Mouse (Mus musculus) hindlimb bud, embryonic 11.5 days (tissue): ENCODE results near the gene Cpt1c.
A peak's percentile ranks its signal among the peaks of the same experiment; 100 is the strongest.

Source experiments
- DNase-seq: peaks from one replicate; pipeline ENCODE4 v3.0.0-alpha.2; 2012; ENCODE audit warnings: low read depth, low spot score; ENCODE audit errors: extremely low spot score

Gene Cpt1c

GRCm38 (mm10) chr7:44965975-44966374, 8.7 kb downstream of the Cpt1c start:
- DNase-seq: no peak

- DNase-seq: no peak
Measured at GRCm38 (mm10) chr7:44964990-44965389, 9.7 kb downstream of the Cpt1c start.

- no peak for DNase-seq
Measured at GRCm38 (mm10) chr7:44962831-44963230, 11.8 kb downstream of the Cpt1c start.

DNA sequence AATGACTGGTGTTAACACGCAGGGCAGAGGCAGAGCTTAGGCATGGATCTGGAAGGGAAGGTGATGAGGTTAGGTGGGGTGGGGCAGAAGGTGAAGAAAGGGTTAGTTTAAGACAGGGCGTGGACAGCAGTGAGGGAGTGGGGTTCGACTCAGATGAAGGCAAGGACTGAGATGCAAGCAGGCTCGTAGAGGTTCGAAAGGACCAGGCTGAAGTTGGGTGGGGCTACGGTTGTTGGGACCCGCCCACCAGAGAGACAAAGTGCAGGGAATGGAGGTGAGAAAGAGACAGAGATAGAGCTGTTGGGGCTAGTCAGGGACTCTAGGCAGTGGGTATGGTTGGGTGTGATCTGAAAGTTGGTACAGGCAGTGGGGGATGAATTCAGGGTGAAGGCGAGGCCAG, 12.3 kb downstream of the Cpt1c start:
- DNase-seq: no peak

DNA sequence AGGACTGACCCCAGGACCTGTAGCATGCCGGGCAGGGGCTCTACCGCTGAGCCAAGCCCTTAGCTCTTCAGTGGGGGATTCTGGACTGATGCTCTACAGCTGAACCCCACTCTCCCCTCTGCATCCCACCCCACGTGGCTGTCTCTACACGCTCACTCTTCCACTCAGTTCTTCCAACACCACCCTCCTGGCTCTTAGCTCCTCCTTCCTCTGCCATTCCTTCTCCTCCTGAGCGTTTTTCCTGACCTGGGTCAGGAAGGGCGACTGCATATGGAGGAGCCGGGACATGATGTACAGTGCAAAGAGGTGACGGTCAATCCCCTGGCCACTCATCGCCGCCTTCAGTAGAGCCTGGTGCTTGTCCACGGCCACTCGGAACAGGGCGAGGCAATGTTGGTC, 14.1 kb downstream of the Cpt1c start:
- no peak for DNase-seq

DNA sequence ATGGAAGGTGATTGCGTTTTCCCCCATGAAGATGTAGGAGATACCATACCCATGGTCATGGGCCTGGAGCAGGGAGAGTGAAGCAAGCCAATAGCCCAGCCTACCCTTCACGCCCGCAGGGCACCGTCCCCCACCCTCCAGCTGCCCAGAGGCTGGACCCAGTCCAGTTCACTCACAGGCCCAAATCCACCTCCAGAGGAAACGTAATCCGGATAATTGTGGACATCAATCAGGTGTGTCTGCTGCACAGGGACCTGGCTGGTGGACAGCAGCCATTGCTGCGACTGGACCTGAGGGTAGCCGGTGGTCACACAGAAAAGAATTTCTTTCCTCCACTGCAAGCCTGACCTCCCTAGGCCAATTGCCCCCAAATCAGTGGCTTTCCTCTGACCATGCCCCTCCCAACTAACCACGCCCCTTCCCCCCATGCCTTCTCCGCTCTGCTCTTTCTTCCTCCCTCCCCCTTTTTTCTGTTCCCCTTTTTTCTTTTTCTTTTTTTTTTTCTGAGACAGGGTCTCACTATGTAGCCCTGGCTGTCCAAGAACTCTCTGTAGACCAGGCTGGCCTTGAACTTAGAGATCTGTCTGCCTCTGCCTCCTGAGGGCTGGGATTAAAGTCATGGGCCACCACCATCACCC, 14.7 kb downstream of the Cpt1c start:
- DNase-seq: no peak

- no peak for DNase-seq
Measured at GRCm38 (mm10) chr7:44959281-44959680, 15.4 kb downstream of the Cpt1c start.

DNA sequence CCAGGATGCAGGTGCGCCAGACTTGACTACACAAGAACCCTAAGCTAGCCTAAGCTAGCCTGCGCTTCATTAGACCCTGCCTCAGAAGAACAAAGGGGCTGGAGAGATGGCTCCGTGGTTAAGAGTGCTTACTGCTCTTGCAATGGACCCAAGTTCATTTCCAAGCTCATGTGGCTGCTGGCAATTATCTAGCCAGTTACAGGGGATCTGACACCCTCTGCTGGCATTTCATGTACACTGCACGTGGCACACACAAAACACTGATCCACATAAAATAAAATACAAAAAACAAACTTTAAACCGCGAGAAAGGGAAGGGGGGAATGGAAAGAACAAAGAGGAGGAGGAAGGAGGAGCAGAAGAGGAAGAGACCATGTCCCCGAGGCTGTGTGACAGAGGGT, 16.4 kb downstream of the Cpt1c start:
- DNase-seq: no peak

DNA sequence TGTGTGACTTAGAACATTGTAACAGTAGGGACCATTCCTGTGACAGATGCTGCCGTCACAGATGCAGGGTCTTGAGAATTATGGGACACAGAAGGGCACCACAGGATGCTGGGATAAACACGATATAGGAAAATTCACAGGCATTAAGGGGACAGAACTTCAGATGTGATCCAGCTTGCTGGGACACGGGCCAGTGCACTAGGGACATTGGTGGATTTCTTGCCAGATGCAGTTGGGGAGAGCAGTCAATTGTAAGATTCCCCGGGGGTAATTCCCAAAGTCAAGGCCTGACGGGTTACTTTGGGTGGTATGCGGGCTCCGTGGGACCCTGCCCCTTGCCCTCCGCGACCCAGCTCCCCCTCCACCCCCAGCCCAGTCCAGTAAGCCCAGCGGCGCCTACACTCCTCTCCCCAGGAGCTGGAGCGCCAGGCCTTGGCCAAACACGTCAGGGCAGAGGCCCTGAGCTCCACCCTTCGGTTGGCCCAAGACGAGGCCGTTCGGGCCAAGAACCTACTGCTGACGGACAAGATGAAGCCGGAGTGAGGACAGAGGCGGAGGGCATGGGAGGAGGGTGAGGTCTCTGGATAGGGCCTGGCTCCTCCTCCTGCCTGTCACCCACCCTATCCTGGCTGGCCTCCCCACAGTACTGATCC, 17.3 kb downstream of the Cpt1c start:
- DNase-seq: no peak

- no peak for DNase-seq
Measured at GRCm38 (mm10) chr7:44956266-44956665, 18.4 kb downstream of the Cpt1c start.

GRCm38 (mm10) chr7:44955628-44956027, 19.0 kb downstream of the Cpt1c start:
- no peak for DNase-seq

DNA sequence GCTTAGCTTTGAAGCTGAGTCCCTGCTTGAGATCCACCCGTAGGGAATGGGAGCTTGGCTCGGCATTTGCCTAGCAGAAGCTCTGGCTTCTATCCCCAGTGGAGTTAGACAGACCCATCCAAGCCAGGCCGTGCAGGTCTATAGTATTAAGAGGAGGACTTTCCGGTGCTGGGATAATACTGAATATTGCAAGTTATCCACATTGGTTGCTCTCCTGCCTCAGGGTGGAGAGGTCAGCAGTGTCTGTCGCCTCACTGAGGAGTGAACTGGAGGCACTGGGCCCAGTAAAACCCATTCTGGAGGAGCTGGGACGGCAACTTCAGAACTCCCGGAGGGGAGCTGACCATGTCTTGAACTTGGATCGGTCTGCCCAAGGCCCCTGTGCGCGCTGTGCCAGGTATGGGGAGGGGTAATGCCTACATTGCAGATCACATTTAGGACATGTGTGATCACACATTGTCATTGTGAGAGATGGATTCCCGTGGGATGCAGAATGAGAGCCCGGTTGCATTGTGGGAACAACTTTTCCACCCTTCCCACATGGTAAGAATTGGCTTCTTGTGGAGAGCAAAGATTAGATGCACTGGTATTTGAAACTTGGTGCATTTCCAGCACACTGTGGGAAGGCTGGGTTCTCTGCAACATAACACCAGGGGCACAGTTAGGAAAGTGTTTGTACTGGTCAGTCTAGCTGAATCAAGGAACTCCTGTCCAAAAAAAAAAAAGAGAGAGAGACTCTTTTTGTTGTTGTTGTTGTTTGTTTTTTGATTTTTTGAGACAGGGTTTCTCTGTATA, 20.4 kb downstream of the Cpt1c start:
- DNase-seq: no peak

DNA sequence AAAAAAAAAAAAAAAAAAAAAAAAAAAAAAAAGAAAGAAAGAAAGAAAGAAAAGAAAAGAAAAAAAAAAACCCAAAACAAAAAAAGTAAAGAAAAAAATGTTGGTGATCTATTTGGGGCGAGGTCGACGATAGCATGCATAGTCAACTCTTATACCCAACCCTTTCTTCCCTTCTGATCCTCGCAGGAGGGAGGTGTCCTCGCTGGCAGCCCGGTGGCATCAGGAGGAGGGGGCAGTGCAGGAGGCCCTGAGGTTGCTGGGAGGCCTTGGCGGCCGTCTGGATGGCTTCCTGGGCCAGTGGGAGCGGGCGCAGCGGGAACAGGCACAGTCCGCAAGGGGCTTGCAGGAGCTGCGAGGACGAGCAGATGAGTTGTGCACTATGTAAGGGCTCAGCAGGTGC, 21.1 kb downstream of the Cpt1c start:
- DNase-seq: no peak

- DNase-seq: peak; percentile 86
Measured at GRCm38 (mm10) chr7:44952611-44953306, 21.9 kb downstream of the Cpt1c start.

GRCm38 (mm10) chr7:44951960-44952359, 22.7 kb downstream of the Cpt1c start:
- DNase-seq: no peak

DNA sequence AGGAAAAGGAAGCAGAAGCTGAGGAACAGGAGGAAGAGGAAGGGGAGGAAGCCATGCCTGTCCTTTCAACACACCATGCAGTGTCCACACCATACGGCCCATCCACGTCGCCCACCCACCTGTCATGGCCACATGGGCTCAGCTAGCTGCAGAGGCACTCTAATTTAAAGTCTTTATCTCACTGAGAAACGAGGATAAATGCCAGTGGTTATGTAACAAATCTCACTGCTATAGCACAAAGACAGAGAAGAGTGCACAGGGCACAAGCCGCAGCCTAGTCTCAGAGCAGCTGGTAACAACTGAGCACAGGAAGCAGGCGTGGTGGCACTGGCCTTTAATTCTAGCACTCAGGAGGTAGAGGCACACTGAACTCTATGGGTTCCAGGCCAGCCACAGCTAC, 24.7 kb downstream of the Cpt1c start:
- DNase-seq: no peak

DNA sequence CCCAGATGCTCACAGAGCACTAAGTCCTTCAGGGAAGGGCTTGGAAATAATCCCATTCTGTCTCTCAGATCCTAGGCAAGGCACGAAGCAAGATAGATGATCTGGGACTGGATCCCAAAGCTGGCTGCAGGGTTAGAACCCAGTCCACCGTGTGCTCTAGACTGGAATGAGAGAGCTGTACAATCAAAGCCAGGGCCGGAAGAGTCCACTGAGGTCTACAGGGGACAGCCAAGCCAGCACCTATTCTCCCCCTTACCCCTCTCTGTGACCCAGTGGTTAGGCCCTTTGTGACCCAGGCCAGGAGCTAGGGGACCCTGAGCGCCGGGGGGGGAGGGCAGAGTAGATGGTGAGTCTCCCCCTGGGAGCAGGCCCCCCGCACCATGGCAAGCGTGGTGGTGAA, 31.7 kb downstream of the Cpt1c start, which contains the start of gene Tsks:
Gene Tsks (plus strand): TSS at position 301 of the 400 bp plus-strand sequence.
- no peak for DNase-seq

GRCm38 (mm10) chr7:44938680-44939079, 36.0 kb downstream of the Cpt1c start:
- no peak for DNase-seq

GRCm38 (mm10) chr7:44929204-44930151, 45.2 kb downstream of the Cpt1c start, which contains the start of gene Ap2a1:
Ap2a1 (minus strand) TSS chr7:44929496.
- peak; percentile 99 for DNase-seq

- no peak for DNase-seq
Measured at GRCm38 (mm10) chr7:44928570-44928969, 46.1 kb downstream of the Cpt1c start.
